Mouse (Mus musculus): ENCODE results near the gene Art1.

DNA sequence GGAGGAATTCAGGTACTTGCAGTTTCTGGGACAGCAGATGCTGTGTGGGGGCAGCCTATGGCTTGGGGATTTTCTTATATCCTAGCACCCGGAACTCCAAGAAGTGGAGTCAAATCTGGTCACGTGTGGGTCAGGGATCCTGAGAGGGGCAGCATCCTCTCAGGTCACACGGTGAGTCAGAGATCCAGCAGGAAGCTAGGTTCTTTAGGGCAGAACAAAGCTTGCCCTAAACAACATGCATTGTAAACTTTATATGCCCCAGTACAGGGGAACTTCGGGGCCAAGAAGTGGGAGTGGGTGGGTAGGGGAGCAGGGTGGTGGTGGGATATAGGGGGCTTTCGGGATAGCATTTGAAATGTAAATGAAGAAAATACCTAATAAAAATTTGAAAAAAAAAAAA lies 675 bp upstream of the Art1 start:
- TF ChIP-seq EP300 (IDR thresholded peaks at IDR 0.05) (no peak), CTCF (IDR thresholded peaks at IDR 0.05) (no peak)
